Mouse (Mus musculus): Measurements from ENCODE around the gene Frs3. TPM values are rescaled to one million over a fixed set of nuclear protein-coding genes. Genes with fewer than 3 reads are reported as not detected.

Frs3 gene
- total and polyA plus RNA-seq, 2 experiments: 1.7 to 7.1 TPM

DNA sequence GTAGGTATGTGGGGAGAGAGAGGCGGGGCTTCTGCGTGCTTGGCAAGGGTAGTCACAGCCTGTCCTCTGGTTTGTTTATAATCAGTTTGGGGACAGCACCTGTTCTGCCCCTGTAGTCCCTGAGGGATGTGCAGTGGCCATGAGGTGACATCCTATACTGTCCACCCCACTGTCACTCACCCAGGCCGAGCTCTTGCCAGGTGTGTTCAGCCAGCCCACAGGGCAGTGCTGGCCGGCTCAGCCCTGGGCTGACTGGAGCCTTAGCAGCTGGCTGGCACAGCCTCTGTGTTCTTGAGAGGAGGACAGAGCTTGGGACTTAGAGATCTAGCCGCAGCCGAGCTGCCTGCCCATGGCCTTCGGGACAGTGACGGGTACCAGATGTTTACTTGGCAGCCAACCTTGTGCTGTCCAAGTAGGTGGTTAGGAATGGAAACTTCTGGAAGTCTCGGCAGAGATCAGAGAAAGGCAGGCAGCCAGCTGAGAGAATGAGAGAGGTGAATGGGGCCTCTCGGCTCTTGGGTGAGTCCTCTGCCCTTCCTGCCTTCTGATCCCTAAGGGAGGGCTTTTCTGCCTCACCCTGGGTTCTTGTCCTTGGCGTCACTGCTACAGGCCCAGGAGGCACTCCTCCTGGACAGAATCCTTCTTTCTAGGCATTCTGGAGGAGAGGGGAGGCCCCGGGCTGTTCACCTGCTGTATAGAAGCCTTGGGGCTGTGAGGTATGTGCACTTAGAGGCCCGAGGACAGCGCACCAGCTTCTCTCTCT lies 60.1 kb downstream of the Frs3 start:
- Histone ChIP-seq H3K27ac (replicated peaks; ENCODE audit: insufficient read depth, low read depth, low read length) (0 out of 2 replicates have a peak overlapping the region, but pooled peaks have one; percentile 3), H3K9ac (ENCODE audit: low read depth, low read length) (0 out of 2 replicates have a peak overlapping the region, but pooled peaks have one; percentile 14), H3K36me3 (ENCODE audit: control insufficient read depth, insufficient read depth, low read length) (no peaks in the 10 kb centered on the region; the same call in 1 of the 2 replicates), H3K27me3 (ENCODE audit: control insufficient read depth, insufficient read depth, low read length) (no peaks in the 10 kb centered on the region), H3K79me2 (ENCODE audit: control insufficient read depth, insufficient read depth, low read length) (peaks cover 19% of the 10 kb centered on the region), H3K4me3 (ENCODE audit: insufficient read depth, low read depth, low read length) (no peak overlapping the region), H3K4me1 (ENCODE audit: control insufficient read depth, insufficient read depth, low read length) (peaks cover 19% of the 10 kb centered on the region)
- WGBS: 44% methylated on average over 14 of the region's 14 CpGs
- DNase-seq (ENCODE audit: extremely low read depth, low read depth, low spot score): peak; percentile 62
- TF ChIP-seq POLR2A (IDR thresholded peaks at IDR 0.05; ENCODE audit: extremely low read depth, insufficient read depth, low read length): no peak
- TF ChIP-seq CTCF (IDR thresholded peaks at IDR 0.05; ENCODE audit: low read depth, low read length): no peak

DNA sequence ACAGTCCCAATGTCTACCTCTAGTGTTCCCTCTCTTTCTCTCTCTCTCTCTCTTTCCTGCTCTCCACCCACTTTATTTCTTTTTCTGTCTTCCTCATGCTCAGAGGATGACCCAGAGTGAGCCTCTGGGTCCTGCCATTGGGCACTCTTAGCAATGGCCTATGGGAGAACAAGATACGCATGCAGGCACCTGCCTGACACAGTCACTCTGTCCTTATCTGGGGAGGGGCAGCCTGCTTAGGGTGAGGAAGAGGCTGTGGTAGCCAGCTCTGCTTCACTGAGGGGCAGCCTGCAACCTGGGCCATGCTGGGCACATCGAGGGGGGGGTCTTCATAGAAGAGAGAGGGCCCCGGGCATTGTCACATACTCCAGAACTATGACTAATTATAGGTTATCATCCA lies 60.8 kb downstream of the Frs3 start:
- Histone ChIP-seq H3K79me2 (ENCODE audit: control insufficient read depth, insufficient read depth, low read length) (peaks cover 17% of the 10 kb centered on the region; the same call in 1 of the 2 replicates), H3K36me3 (ENCODE audit: control insufficient read depth, insufficient read depth, low read length) (no peaks in the 10 kb centered on the region; the same call in 1 of the 2 replicates), H3K27me3 (ENCODE audit: control insufficient read depth, insufficient read depth, low read length) (no peaks in the 10 kb centered on the region), H3K9ac (ENCODE audit: low read depth, low read length) (no peak overlapping the region), H3K4me3 (ENCODE audit: insufficient read depth, low read depth, low read length) (no peak overlapping the region), H3K4me1 (ENCODE audit: control insufficient read depth, insufficient read depth, low read length) (peaks cover 19% of the 10 kb centered on the region), H3K27ac (replicated peaks; ENCODE audit: insufficient read depth, low read depth, low read length) (no peak overlapping the region; the same call in 1 of the 2 replicates)
- WGBS: 81% methylated on average over 3 of the region's 3 CpGs
- no peak for DNase-seq (ENCODE audit: extremely low read depth, low read depth, low spot score)
- no peak for TF ChIP-seq CTCF (IDR thresholded peaks at IDR 0.05; ENCODE audit: low read depth, low read length)
- no peak for TF ChIP-seq POLR2A (IDR thresholded peaks at IDR 0.05; ENCODE audit: extremely low read depth, insufficient read depth, low read length)

DNA sequence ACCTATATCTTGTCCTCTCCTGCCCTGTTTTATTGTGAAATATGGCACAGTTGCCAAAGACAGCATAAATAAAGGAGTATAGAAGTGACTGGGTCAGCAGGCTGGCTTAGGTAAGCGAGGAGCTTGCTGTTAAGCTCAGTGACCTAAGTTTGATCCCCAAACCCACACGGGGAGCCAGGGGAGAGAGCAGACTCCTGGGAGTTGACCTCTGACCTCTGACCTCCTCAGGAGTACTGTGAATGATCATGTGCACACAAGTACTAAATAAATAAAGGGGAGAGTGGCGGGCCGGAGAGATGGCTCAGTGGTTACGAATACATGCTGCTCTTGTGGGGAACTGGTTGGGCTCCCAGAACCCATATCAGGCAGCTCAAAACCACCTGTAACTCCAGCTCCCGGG lies 61.3 kb downstream of the Frs3 start:
- H3K4me1 ChIP-seq (ENCODE audit: control insufficient read depth, insufficient read depth, low read length): peaks cover 19% of the 10 kb centered on the region
- peak; percentile 85 for DNase-seq (ENCODE audit: extremely low read depth, low read depth, low spot score)
- H3K79me2 ChIP-seq (ENCODE audit: control insufficient read depth, insufficient read depth, low read length): peaks cover 17% of the 10 kb centered on the region; the same call in 1 of the 2 replicates
- no peaks in the 10 kb centered on the region; the same call in 1 of the 2 replicates for H3K36me3 ChIP-seq (ENCODE audit: control insufficient read depth, insufficient read depth, low read length)
- H3K27me3 ChIP-seq (ENCODE audit: control insufficient read depth, insufficient read depth, low read length): no peaks in the 10 kb centered on the region
- TF ChIP-seq POLR2A (IDR thresholded peaks at IDR 0.05; ENCODE audit: extremely low read depth, insufficient read depth, low read length): no peak
- TF ChIP-seq CTCF (IDR thresholded peaks at IDR 0.05; ENCODE audit: low read depth, low read length): no peak
- H3K9ac ChIP-seq (ENCODE audit: low read depth, low read length): no peak overlapping the region
- no peak overlapping the region for H3K4me3 ChIP-seq (ENCODE audit: insufficient read depth, low read depth, low read length)
- WGBS: 19% methylated on average over 6 of the region's 6 CpGs
- no peak overlapping the region for H3K27ac ChIP-seq (replicated peaks; ENCODE audit: insufficient read depth, low read depth, low read length)

DNA sequence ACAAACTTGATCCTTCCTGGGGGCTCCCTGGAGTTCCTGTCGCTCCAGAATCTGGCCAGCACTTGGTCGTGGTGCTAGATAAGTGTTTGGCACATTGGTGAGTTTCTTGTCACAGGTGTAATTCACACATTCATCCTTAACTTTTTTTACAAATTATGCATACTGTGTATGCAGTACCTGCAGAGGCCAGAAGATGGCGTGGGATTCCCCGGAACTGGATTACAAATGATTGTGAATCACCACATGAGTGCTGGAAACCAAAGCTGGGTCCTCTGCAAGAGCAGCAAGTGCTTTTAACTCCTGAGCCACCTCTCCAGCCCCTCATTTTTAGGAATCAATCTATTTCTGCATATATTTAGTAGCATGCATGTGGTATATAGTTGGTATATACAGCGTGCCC lies 63.0 kb downstream of the Frs3 start:
- Histone ChIP-seq H3K4me3 (ENCODE audit: insufficient read depth, low read depth, low read length) (no peak overlapping the region), H3K36me3 (ENCODE audit: control insufficient read depth, insufficient read depth, low read length) (no peaks in the 10 kb centered on the region; the same call in 1 of the 2 replicates), H3K27ac (replicated peaks; ENCODE audit: insufficient read depth, low read depth, low read length) (no peak overlapping the region), H3K9ac (ENCODE audit: low read depth, low read length) (no peak overlapping the region), H3K4me1 (ENCODE audit: control insufficient read depth, insufficient read depth, low read length) (peaks cover 19% of the 10 kb centered on the region), H3K79me2 (ENCODE audit: control insufficient read depth, insufficient read depth, low read length) (peaks cover 21% of the 10 kb centered on the region; the same call in 1 of the 2 replicates), H3K27me3 (ENCODE audit: control insufficient read depth, insufficient read depth, low read length) (no peaks in the 10 kb centered on the region)
- DNase-seq (ENCODE audit: extremely low read depth, low read depth, low spot score): no peak
- 87% methylated on average over 5 of the region's 5 CpGs for WGBS
- no peak for TF ChIP-seq CTCF (IDR thresholded peaks at IDR 0.05; ENCODE audit: low read depth, low read length)
- TF ChIP-seq POLR2A (IDR thresholded peaks at IDR 0.05; ENCODE audit: extremely low read depth, insufficient read depth, low read length): no peak

DNA sequence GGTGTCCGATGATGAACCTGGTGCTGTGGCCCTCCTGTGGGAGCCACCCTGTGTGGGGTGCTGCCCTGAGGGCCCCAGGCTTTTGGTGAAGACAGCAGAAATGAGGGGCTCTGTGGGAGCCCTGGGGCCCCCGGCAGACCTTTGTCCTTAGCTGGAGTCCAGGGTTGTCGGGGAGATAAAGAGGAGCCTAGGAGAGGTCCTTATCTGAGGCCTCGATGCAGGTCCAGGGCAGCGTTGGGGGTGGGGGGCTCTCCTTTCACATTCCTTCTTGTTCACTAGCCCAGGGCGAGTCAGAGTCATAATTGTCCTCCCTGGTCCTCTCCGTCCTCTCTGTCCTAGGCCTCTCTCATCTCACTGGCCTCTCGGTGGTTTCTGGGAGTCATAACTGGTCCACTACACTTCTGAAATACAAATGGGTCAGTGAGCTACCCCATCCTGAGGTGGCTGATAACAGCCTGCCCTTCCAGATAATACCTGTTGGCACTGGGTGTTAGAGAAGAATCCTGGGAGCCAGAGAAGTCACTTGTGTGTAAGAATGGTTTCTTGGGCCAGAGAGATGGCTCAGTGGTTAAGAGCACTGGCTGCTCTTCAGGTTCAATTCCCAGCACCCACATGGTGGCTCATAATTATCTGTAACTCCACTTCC lies 64.4 kb downstream of the Frs3 start:
- no peak for DNase-seq (ENCODE audit: extremely low read depth, low read depth, low spot score)
- H3K9ac ChIP-seq (ENCODE audit: low read depth, low read length): no peak overlapping the region
- 80% methylated on average over 8 of the region's 8 CpGs for WGBS
- H3K27me3 ChIP-seq (ENCODE audit: control insufficient read depth, insufficient read depth, low read length): no peaks in the 10 kb centered on the region
- no peak overlapping the region for H3K4me3 ChIP-seq (ENCODE audit: insufficient read depth, low read depth, low read length)
- H3K79me2 ChIP-seq (ENCODE audit: control insufficient read depth, insufficient read depth, low read length): peaks cover 24% of the 10 kb centered on the region; the same call in 1 of the 2 replicates
- no peak overlapping the region for H3K27ac ChIP-seq (replicated peaks; ENCODE audit: insufficient read depth, low read depth, low read length)
- no peak for TF ChIP-seq POLR2A (IDR thresholded peaks at IDR 0.05; ENCODE audit: extremely low read depth, insufficient read depth, low read length)
- TF ChIP-seq CTCF (IDR thresholded peaks at IDR 0.05; ENCODE audit: low read depth, low read length): no peak
- no peaks in the 10 kb centered on the region; the same call in 1 of the 2 replicates for H3K36me3 ChIP-seq (ENCODE audit: control insufficient read depth, insufficient read depth, low read length)
- peaks cover 17% of the 10 kb centered on the region for H3K4me1 ChIP-seq (ENCODE audit: control insufficient read depth, insufficient read depth, low read length)

Other genes starting within 250 kb of the Frs3 start
- 8.2 and 8.7 TPM in 2 replicates for gene Taf8, start 186.7 kb upstream of the Frs3 start, total RNA-seq (2014; rRNA removed)
- gene Taf8, start 186.7 kb upstream of the Frs3 start, polyA plus RNA-seq (2012; rRNA removed): 7.8 and 9.6 TPM in 2 replicates
- gene Ccnd3, start 184.0 kb upstream of the Frs3 start, total RNA-seq (2014; rRNA removed): 16.8 and 23.4 TPM in 2 replicates
- 39.1 and 41.8 TPM in 2 replicates for gene Ccnd3, start 184.0 kb upstream of the Frs3 start, polyA plus RNA-seq (2012; rRNA removed)
- gene Bysl, start 77.5 kb upstream of the Frs3 start, total RNA-seq (2014; rRNA removed): 2.5 and 3.4 TPM in 2 replicates
- gene Bysl, start 77.5 kb upstream of the Frs3 start, polyA plus RNA-seq (2012; rRNA removed): 6.7 and 8.1 TPM in 2 replicates
- 14.4 and 15.0 TPM in 2 replicates for gene Med20, start 77.4 kb upstream of the Frs3 start, total RNA-seq (2014; rRNA removed)
- 15.0 and 19.4 TPM in 2 replicates for gene Med20, start 77.4 kb upstream of the Frs3 start, polyA plus RNA-seq (2012; rRNA removed)
- gene Gm20517, start 77.4 kb upstream of the Frs3 start, total RNA-seq (2014; rRNA removed): 1.2 and 1.9 TPM in 2 replicates
- 0.14 and 0.31 TPM in 2 replicates for gene Gm20517, start 77.4 kb upstream of the Frs3 start, polyA plus RNA-seq (2012; rRNA removed)
- 1.2 and 2.1 TPM in 2 replicates for gene Usp49, start 58.3 kb upstream of the Frs3 start, total RNA-seq (2014; rRNA removed)
- gene Usp49, start 58.3 kb upstream of the Frs3 start, polyA plus RNA-seq (2012; rRNA removed): 2.2 TPM in 2 replicates
- 30.6 and 37.5 TPM in 2 replicates for gene Tomm6, start 644 bp upstream of the Frs3 start, total RNA-seq (2014; rRNA removed)
- 97.6 and 101 TPM in 2 replicates for gene Tomm6, start 644 bp upstream of the Frs3 start, polyA plus RNA-seq (2012; rRNA removed)
- gene Gm21981, start 5.4 kb downstream of the Frs3 start, total RNA-seq (2014; rRNA removed): 0.09 and 0.27 TPM in 2 replicates
- 0.36 and 0.46 TPM in 2 replicates for gene Gm21981, start 5.4 kb downstream of the Frs3 start, polyA plus RNA-seq (2012; rRNA removed)
- gene Prickle4, start 5.7 kb downstream of the Frs3 start, total RNA-seq (2014; rRNA removed): 1.9 and 2.0 TPM in 2 replicates
- 7.9 and 9.9 TPM in 2 replicates for gene Prickle4, start 5.7 kb downstream of the Frs3 start, polyA plus RNA-seq (2012; rRNA removed)
- gene Pgc, start 37.8 kb downstream of the Frs3 start, total RNA-seq (2014; rRNA removed): 0.20 TPM in 1 of 2 replicates, not detected in the other
- gene Pgc, start 37.8 kb downstream of the Frs3 start, polyA plus RNA-seq (2012; rRNA removed): 0.26 and 0.37 TPM in 2 replicates
- 5.7 and 8.1 TPM in 2 replicates for gene Tfeb, start 48.0 kb downstream of the Frs3 start, total RNA-seq (2014; rRNA removed)
- gene Tfeb, start 48.0 kb downstream of the Frs3 start, polyA plus RNA-seq (2012; rRNA removed): 15.7 and 16.6 TPM in 2 replicates
- gene Mdfi, start 145.7 kb downstream of the Frs3 start, total RNA-seq (2014; rRNA removed): 0.65 and 0.67 TPM in 2 replicates
- 1.8 and 2.9 TPM in 2 replicates for gene Mdfi, start 145.7 kb downstream of the Frs3 start, polyA plus RNA-seq (2012; rRNA removed)
- gene Foxp4, start 235.6 kb downstream of the Frs3 start, total RNA-seq (2014; rRNA removed): 2.0 and 4.1 TPM in 2 replicates
- 18.5 and 24.6 TPM in 2 replicates for gene Foxp4, start 235.6 kb downstream of the Frs3 start, polyA plus RNA-seq (2012; rRNA removed)

All from liver, adult 2 months (tissue).